Mouse (Mus musculus) stomach, postnatal 0 days (tissue): Measurements from ENCODE around the gene Sipa1l1. TPM values are rescaled to one million over a fixed set of nuclear protein-coding genes. Genes with fewer than 3 reads are reported as not detected.
"Not testable (repeated sequence)": the region's sequence is repeated elsewhere in the genome, so short reads cannot be mapped to it uniquely, and the experiment has no call there.

Experiments
- ATAC-seq: fragments of 200-750 bp; cut with Nextera tagmentation; 2 replicates; pipeline ENCODE4 v1.8.0; 2017; ENCODE audit not compliant: low FRiP score, low TSS enrichment
- DNase-seq: peaks from one replicate; pipeline ENCODE4 v3.0.0-alpha.2; 2016; ENCODE audit warnings: low spot score
- H3K27ac ChIP-seq: fragments of 300-500 bp; sonication (generic); replicated peaks from 2 replicates; pipeline ENCODE4 v1.5.1; 2014; ENCODE audit warnings: mild to moderate bottlenecking, control low read depth
- H3K27me3 ChIP-seq: fragments of 300-500 bp; sonication (generic); 2 replicates; pipeline ENCODE4 v1.6.1; 2014; ENCODE audit warnings: low read length; ENCODE audit not compliant: control insufficient read depth, insufficient read depth
- H3K36me3 ChIP-seq: fragments of 300-500 bp; sonication (generic); 2 replicates; pipeline ENCODE4 v1.6.1; 2014; ENCODE audit warnings: low read length, mixed read lengths; ENCODE audit not compliant: control insufficient read depth, insufficient read depth
- H3K4me1 ChIP-seq: fragments of 300-500 bp; sonication (generic); replicated peaks from 2 replicates; pipeline ENCODE4 v1.6.1; 2014; ENCODE audit warnings: antibody characterized with exemption; ENCODE audit not compliant: control insufficient read depth, insufficient read depth
- H3K4me2 ChIP-seq: fragments of 300-500 bp; sonication (generic); replicated peaks from 2 replicates; pipeline ENCODE4 v1.6.1; 2014; ENCODE audit warnings: low read depth, mild to moderate bottlenecking, control low read depth, moderate library complexity
- H3K4me3 ChIP-seq: fragments of 300-500 bp; sonication (generic); 2 replicates; pipeline ENCODE4 v1.5.1; 2014; ENCODE audit warnings: low read depth, low read length, control low read depth
- H3K9ac ChIP-seq: fragments of 300-500 bp; sonication (generic); 2 replicates; pipeline ENCODE4 v1.6.1; 2014; ENCODE audit warnings: mild to moderate bottlenecking, low read length, control low read depth, mixed read lengths
- H3K9me3 ChIP-seq: fragments of 300-500 bp; sonication (generic); 2 replicates; pipeline ENCODE4 v1.6.1; 2016; ENCODE audit warnings: low read length; ENCODE audit not compliant: control insufficient read depth
- CTCF ChIP-seq: IDR thresholded peaks from 2 replicates; pipeline ENCODE4 v1.5.1; 2016; ENCODE audit warnings: antibody characterized with exemption, low read depth, mild to moderate bottlenecking, moderate library complexity
- EP300 ChIP-seq: optimal IDR thresholded peaks from 2 replicates; pipeline ENCODE3; 2016; ENCODE audit warnings: antibody characterized with exemption
- WGBS: fragments of 180-500 bp; shearing (Covaris S2); extraction: QIAGEN DNeasy Blood & Tissue Kit; methylation state at CpG from one replicate; pipeline ENCODE4 v1.1.7; 2014; 5-methylcytosine and 5-hydroxymethylcytosine counted together
- polyA plus RNA-seq: library from polyadenylated mRNA; unstranded; fragments of >200 nt; fragmentation: Nextera tagmentation; extraction: Ambion mirVana; gene quantifications from 2 replicates; pipeline ENCODE4 v1.2.1, GENCODE M21; 2015

Gene Sipa1l1
- polyA plus RNA-seq, 1 experiment from 2014 or later, result 9.2 TPM

- WGBS, result 64% methylated on average over 2 of the region's 2 CpGs
- Histone ChIP-seq H3K9me3 (no peaks in the 10 kb centered on the region), H3K9ac (no peak overlapping the region), H3K4me1 (no peaks in the 10 kb centered on the region), H3K27me3 (no peaks in the 10 kb centered on the region), H3K4me3 (no peak overlapping the region), H3K27ac (no peak overlapping the region), H3K4me2 (no peak overlapping the region), H3K36me3 (no peaks in the 10 kb centered on the region)
- DNase-seq (no peak), ATAC-seq (no peak)
- TF ChIP-seq EP300 (no peak), CTCF (no peak)
Measured at GRCm38 (mm10) chr12:82485466-82485865, 316.3 kb downstream of the Sipa1l1 start.

- Histone ChIP-seq H3K4me3 (no peak overlapping the region), H3K4me1 (no peaks in the 10 kb centered on the region), H3K27ac (no peak overlapping the region), H3K4me2 (no peak overlapping the region), H3K27me3 (no peaks in the 10 kb centered on the region), H3K36me3 (no peaks in the 10 kb centered on the region), H3K9me3 (no peaks in the 10 kb centered on the region), H3K9ac (no peak overlapping the region)
- DNase-seq, result no peak
- TF ChIP-seq CTCF (no peak), EP300 (no peak)
- ATAC-seq, result peak; percentile 51; the same call in 1 of the 2 replicates
- 28% methylated on average over 6 of the region's 6 CpGs for WGBS
Measured at GRCm38 (mm10) chr12:82486829-82487560, 317.9 kb downstream of the Sipa1l1 start.

GRCm38 (mm10) chr12:82489093-82489492, 320.0 kb downstream of the Sipa1l1 start:
- Histone ChIP-seq H3K4me1 (no peaks in the 10 kb centered on the region), H3K27me3 (no peaks in the 10 kb centered on the region), H3K4me3 (no peak overlapping the region), H3K36me3 (no peaks in the 10 kb centered on the region), H3K9ac (no peak overlapping the region), H3K27ac (no peak overlapping the region), H3K9me3 (no peaks in the 10 kb centered on the region), H3K4me2 (no peak overlapping the region)
- 58% methylated on average over 4 of the region's 4 CpGs for WGBS
- ATAC-seq (no peak), DNase-seq (peak; percentile 45)
- peak; percentile 65 for TF ChIP-seq CTCF
- TF ChIP-seq EP300, result no peak

- no peaks in the 10 kb centered on the region for H3K4me1 ChIP-seq
- H3K9me3 ChIP-seq, result no peaks in the 10 kb centered on the region
- no peak for DNase-seq
- H3K4me2 ChIP-seq, result no peak overlapping the region
- no peak for ATAC-seq
- H3K27me3 ChIP-seq, result no peaks in the 10 kb centered on the region
- 66% methylated on average over 7 of the region's 7 CpGs for WGBS
- no peak overlapping the region for H3K9ac ChIP-seq
- no peak overlapping the region for H3K27ac ChIP-seq
- H3K4me3 ChIP-seq, result no peak overlapping the region
- H3K36me3 ChIP-seq, result no peaks in the 10 kb centered on the region
- TF ChIP-seq CTCF (no peak), EP300 (no peak)
Measured at GRCm38 (mm10) chr12:82489621-82490020, 320.5 kb downstream of the Sipa1l1 start.

- WGBS, result 67% methylated on average over 9 of the region's 9 CpGs
- DNase-seq, result no peak
- no peaks in the 10 kb centered on the region for H3K27me3 ChIP-seq
Measured at GRCm38 (mm10) chr12:82492456-82492855, 323.3 kb downstream of the Sipa1l1 start.

GRCm38 (mm10) chr12:82493260-82493659, 324.1 kb downstream of the Sipa1l1 start:
- H3K9me3 ChIP-seq, DNase-seq, H3K9ac ChIP-seq, H3K27ac ChIP-seq, H3K4me3 ChIP-seq, H3K4me2 ChIP-seq, H3K36me3 ChIP-seq, H3K27me3 ChIP-seq, H3K4me1 ChIP-seq: not testable (repeated sequence)
- ATAC-seq, result peak; percentile 98
- WGBS, result 42% methylated on average over 1 of the region's 1 CpGs

More at GRCm38 (mm10) chr12:82492456-82492855, 323.3 kb downstream of the Sipa1l1 start:
- no peaks in the 10 kb centered on the region for H3K36me3 ChIP-seq
- H3K9me3 ChIP-seq, result no peaks in the 10 kb centered on the region
- H3K9ac ChIP-seq, result no peak overlapping the region
- no peak for ATAC-seq
- no peaks in the 10 kb centered on the region for H3K4me1 ChIP-seq
- H3K4me2 ChIP-seq, result no peak overlapping the region
- no peak overlapping the region for H3K27ac ChIP-seq
- no peak for TF ChIP-seq EP300
- no peak for TF ChIP-seq CTCF
- no peak overlapping the region for H3K4me3 ChIP-seq
